Mouse (Mus musculus) heart, postnatal 0 days (tissue): ENCODE data around the gene Metap1. TPM values are rescaled to one million over a fixed set of nuclear protein-coding genes. Genes with fewer than 3 reads are reported as not detected.

Experiments used
- ATAC-seq: fragments of 200-750 bp; cut with Nextera tagmentation; 2 replicates; pipeline ENCODE4 v1.8.0; 2017; ENCODE audit warnings: low read depth, moderate number of reproducible peaks, moderate library complexity; ENCODE audit not compliant: insufficient read depth
- DNase-seq: peaks from one replicate; pipeline ENCODE4 v3.0.0-alpha.2; 2016; ENCODE audit warnings: low spot score
- H3K27ac ChIP-seq: fragments of 300-500 bp; sonication (generic); 2 replicates; pipeline ENCODE4 v1.5.1; 2014; ENCODE audit warnings: low read depth, mild to moderate bottlenecking
- H3K27me3 ChIP-seq: fragments of 300-500 bp; sonication (generic); 2 replicates; pipeline ENCODE4 v1.6.1; 2014; ENCODE audit warnings: low read length, mixed read lengths; ENCODE audit not compliant: control insufficient read depth, insufficient read depth
- H3K36me3 ChIP-seq: fragments of 300-500 bp; sonication (generic); replicated peaks from 2 replicates; pipeline ENCODE4 v1.6.1; 2014; ENCODE audit warnings: low read length, mixed read lengths; ENCODE audit not compliant: control insufficient read depth, insufficient read depth
- H3K4me1 ChIP-seq: fragments of 300-500 bp; sonication (generic); 2 replicates; pipeline ENCODE4 v1.6.1; 2014; ENCODE audit warnings: antibody characterized with exemption; ENCODE audit not compliant: control insufficient read depth, insufficient read depth
- H3K4me2 ChIP-seq: fragments of 300-500 bp; sonication (generic); 2 replicates; pipeline ENCODE4 v1.6.1; 2014; ENCODE audit warnings: low read depth, mild to moderate bottlenecking, low read length, moderate library complexity
- H3K4me3 ChIP-seq: fragments of 300-500 bp; sonication (generic); 2 replicates; pipeline ENCODE4 v1.5.1; 2014; ENCODE audit warnings: low read depth, low read length
- H3K9ac ChIP-seq: fragments of 300-500 bp; sonication (generic); replicated peaks from 2 replicates; pipeline ENCODE4 v1.6.1; 2014; ENCODE audit warnings: low read depth, low read length, mixed read lengths
- H3K9me3 ChIP-seq: fragments of 300-500 bp; sonication (generic); replicated peaks from 2 replicates; pipeline ENCODE4 v1.6.1; 2016; ENCODE audit warnings: low read length; ENCODE audit not compliant: control insufficient read depth
- CTCF ChIP-seq: IDR thresholded peaks from 2 replicates; pipeline ENCODE4 v1.5.1; 2016; ENCODE audit warnings: antibody characterized with exemption, control low read depth, low read depth
- EP300 ChIP-seq: IDR thresholded peaks from 2 replicates; pipeline ENCODE4 v1.6.1; 2016; ENCODE audit warnings: antibody characterized with exemption, low read depth
- WGBS: fragments of 180-500 bp; shearing (Covaris S2); extraction: QIAGEN DNeasy Blood & Tissue Kit; methylation state at CpG from one replicate; pipeline ENCODE4 v1.1.7; 2014; 5-methylcytosine and 5-hydroxymethylcytosine counted together
- polyA plus RNA-seq: library from polyadenylated mRNA; unstranded; fragments of >200 nt; fragmentation: Nextera tagmentation; extraction: Ambion mirVana; gene quantifications from 2 replicates; pipeline ENCODE4 v1.2.1, GENCODE M21; 2015
- total RNA-seq: library from RNA; depleted of rRNA; stranded (reverse); fragments of >200 nt; gene quantifications from 2 replicates; pipeline ENCODE4 v1.2.3, GENCODE M21; 2014; ENCODE audit warnings: low replicate concordance

Gene Metap1
- total and polyA plus RNA-seq, 2 experiments from 2014 or later = 26.0 to 33.3 TPM

- peak within 1 kb of the TSS; percentile 98 for H3K4me3 ChIP-seq
- peak within 1 kb of the TSS; percentile 93 for H3K9ac ChIP-seq
- DNase-seq (peak; percentile 92), ATAC-seq (peak; percentile 100)
- peaks cover 28% of the 10 kb centered on the region for H3K36me3 ChIP-seq
- under 1% methylated on average over 86 of the region's 86 CpGs for WGBS
- H3K4me1 ChIP-seq = peaks cover 8% of the 10 kb centered on the region; the same call in 1 of the 2 replicates
- H3K27me3 ChIP-seq = no peaks in the 10 kb centered on the region
- H3K27ac ChIP-seq = peak within 1 kb of the TSS; percentile 95
- peak; percentile 14; the same call in 1 of the 2 replicates for TF ChIP-seq CTCF
- TF ChIP-seq EP300 = no peak; the same call in 1 of the 2 replicates
- H3K4me2 ChIP-seq = peak within 1 kb of the TSS; percentile 82
- no peaks in the 10 kb centered on the region for H3K9me3 ChIP-seq
Measured at GRCm38 (mm10) chr3:138442612-138443464, 46.5 kb downstream of the Metap1 start, which contains the start of gene Adh5. Gene Adh5 (plus strand): TSS chr3:138443093.

GRCm38 (mm10) chr3:138442203-138442602, 47.1 kb downstream of the Metap1 start:
- Histone ChIP-seq H3K4me2 (peak overlapping the region; percentile 82), H3K27me3 (no peaks in the 10 kb centered on the region), H3K36me3 (peaks cover 23% of the 10 kb centered on the region), H3K4me3 (peak overlapping the region; percentile 98), H3K9me3 (no peaks in the 10 kb centered on the region), H3K27ac (peak overlapping the region; percentile 95; the same call in 1 of the 2 replicates), H3K9ac (peak overlapping the region; percentile 4; the same call in 1 of the 2 replicates), H3K4me1 (peaks cover 6% of the 10 kb centered on the region; the same call in 1 of the 2 replicates)
- WGBS = 6% methylated on average over 9 of the region's 9 CpGs
- DNase-seq = no peak
- TF ChIP-seq EP300 (no peak), CTCF (no peak)
- no peak for ATAC-seq

GRCm38 (mm10) chr3:138438716-138439115, 50.6 kb downstream of the Metap1 start:
- Histone ChIP-seq H3K4me1 (0 out of 2 replicates have a peak, but pooled peaks cover under 1% of the 10 kb centered on the region), H3K4me3 (no peak overlapping the region), H3K27me3 (no peaks in the 10 kb centered on the region), H3K9ac (no peak overlapping the region), H3K36me3 (no peaks in the 10 kb centered on the region), H3K27ac (no peak overlapping the region), H3K4me2 (no peak overlapping the region), H3K9me3 (peaks cover 4% of the 10 kb centered on the region; the same call in 1 of the 2 replicates)
- 66% methylated on average over 3 of the region's 3 CpGs for WGBS
- TF ChIP-seq EP300 = no peak
- TF ChIP-seq CTCF = no peak
- no peak for DNase-seq
- no peak for ATAC-seq

- Histone ChIP-seq H3K4me3 (no peak overlapping the region), H3K27ac (no peak overlapping the region), H3K9me3 (peaks cover 4% of the 10 kb centered on the region; the same call in 1 of the 2 replicates), H3K36me3 (no peaks in the 10 kb centered on the region), H3K9ac (no peak overlapping the region), H3K27me3 (no peaks in the 10 kb centered on the region), H3K4me1 (no peaks in the 10 kb centered on the region), H3K4me2 (no peak overlapping the region)
- TF ChIP-seq CTCF = peak; percentile 64
- TF ChIP-seq EP300 = no peak
- 53% methylated on average over 2 of the region's 2 CpGs for WGBS
- DNase-seq (peak; percentile 34), ATAC-seq (no peak)
Measured at GRCm38 (mm10) chr3:138431835-138432234, 57.5 kb downstream of the Metap1 start.

GRCm38 (mm10) chr3:138430360-138430976, 58.8 kb downstream of the Metap1 start:
- TF ChIP-seq EP300 (no peak), CTCF (no peak)
- Histone ChIP-seq H3K36me3 (no peaks in the 10 kb centered on the region), H3K27me3 (no peaks in the 10 kb centered on the region), H3K9ac (no peak overlapping the region), H3K4me2 (no peak overlapping the region), H3K27ac (no peak overlapping the region), H3K4me3 (no peak overlapping the region), H3K4me1 (no peaks in the 10 kb centered on the region), H3K9me3 (no peaks in the 10 kb centered on the region)
- ATAC-seq (no peak), DNase-seq (no peak)
- WGBS = 57% methylated on average over 6 of the region's 6 CpGs
